Mouse (Mus musculus): Measurements from ENCODE around the gene Cask.

DNA sequence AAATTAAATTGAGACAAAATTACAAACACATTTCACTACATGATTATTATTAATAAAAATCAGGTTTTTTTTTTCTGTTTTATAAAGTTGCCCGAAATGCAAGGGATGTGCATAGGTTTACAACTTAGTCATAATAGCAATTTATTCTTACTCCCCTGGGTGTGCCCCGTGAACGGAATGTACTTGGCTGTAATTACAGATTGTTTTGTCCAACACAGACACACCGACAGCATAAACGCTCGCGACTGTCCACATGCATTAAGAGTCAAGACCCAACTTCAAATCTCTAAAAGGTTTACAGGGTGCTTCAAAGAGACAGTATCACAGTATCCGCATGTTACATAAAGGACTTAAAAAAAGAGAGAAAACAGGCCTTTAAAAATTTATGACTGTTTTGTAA lies 329.9 kb downstream of the Cask start:
- TF ChIP-seq CTCF (conservative IDR thresholded peaks at IDR 0.05; ENCODE audit: low read length) (no peak), NANOG (IDR thresholded peaks at IDR 0.05; ENCODE audit: borderline replicate concordance, low read length) (no peak), POU5F1 (IDR thresholded peaks at IDR 0.05; ENCODE audit: borderline replicate concordance, low read length) (no peak)
